Mouse (Mus musculus): ENCODE measurements around the gene Ttc27.

GRCm38 (mm10) chr17:74780627-74781026, 63.1 kb downstream of the Ttc27 start:
- TF ChIP-seq CTCF (IDR thresholded peaks at IDR 0.05; ENCODE audit: low read depth) (no peak), EP300 (IDR thresholded peaks at IDR 0.05; ENCODE audit: low read depth) (no peak)
